Mouse (Mus musculus) lung, adult 2 months (tissue): ENCODE results near the gene Ube2n. TPM values are rescaled to one million over a fixed set of nuclear protein-coding genes. Genes with fewer than 3 reads are reported as not detected.

Experiments used
- DNase-seq: peaks from one replicate; pipeline ENCODE4 v3.0.0; 2022
- H3K4me1 ChIP-seq: fragments of 200-500 bp; 2 replicates; pipeline ENCODE4 v1.6.1; 2011; ENCODE audit warnings: low read length; ENCODE audit not compliant: control insufficient read depth, insufficient read depth
- H3K4me3 ChIP-seq: fragments of 200-500 bp; replicated peaks from 2 replicates; pipeline ENCODE3; 2011; ENCODE audit warnings: low read depth, mild to moderate bottlenecking, control low read depth, low read length; ENCODE audit errors: extremely low read depth
- CTCF ChIP-seq: fragments of 200-500 bp; IDR thresholded peaks from 2 replicates; pipeline ENCODE4 v1.5.1; 2011; ENCODE audit warnings: mild to moderate bottlenecking, low read length, control low read depth; ENCODE audit not compliant: insufficient read depth
- POLR2A ChIP-seq: fragments of 200-500 bp; IDR thresholded peaks from 2 replicates; pipeline ENCODE4 v1.6.1; 2011; ENCODE audit warnings: low read depth, mild to moderate bottlenecking, control low read depth, low read length, borderline replicate concordance; ENCODE audit errors: extremely low read depth
- WGBS: fragments of 180-500 bp; shearing (Covaris S2); methylation state at CpG from one replicate; pipeline ENCODE4 v1.1.7; 2018; 5-methylcytosine and 5-hydroxymethylcytosine counted together
- polyA plus RNA-seq: library from polyadenylated mRNA; depleted of rRNA; stranded (reverse); fragments of >200 nt; gene quantifications from 2 replicates; pipeline ENCODE4 v1.2.3, GENCODE M21; 2012

Ube2n gene
- polyA plus RNA-seq, 1 experiment = 41.1 TPM

- Histone ChIP-seq H3K4me3 (peak within 1 kb of the TSS; percentile 78), H3K4me1 (peaks cover 13% of the 10 kb centered on the region)
- TF ChIP-seq POLR2A = peak; percentile 61; the same call in 1 of the 2 replicates
- no peak for TF ChIP-seq CTCF
- WGBS = 1% methylated on average over 85 of the region's 97 CpGs
- peak; percentile 74 for DNase-seq
Observed at GRCm38 (mm10) chr10:95563851-95564845, 49.2 kb downstream of the Ube2n start, which contains the start of gene Nudt4. Gene Nudt4 (minus strand): TSS chr10:95564146.

DNA sequence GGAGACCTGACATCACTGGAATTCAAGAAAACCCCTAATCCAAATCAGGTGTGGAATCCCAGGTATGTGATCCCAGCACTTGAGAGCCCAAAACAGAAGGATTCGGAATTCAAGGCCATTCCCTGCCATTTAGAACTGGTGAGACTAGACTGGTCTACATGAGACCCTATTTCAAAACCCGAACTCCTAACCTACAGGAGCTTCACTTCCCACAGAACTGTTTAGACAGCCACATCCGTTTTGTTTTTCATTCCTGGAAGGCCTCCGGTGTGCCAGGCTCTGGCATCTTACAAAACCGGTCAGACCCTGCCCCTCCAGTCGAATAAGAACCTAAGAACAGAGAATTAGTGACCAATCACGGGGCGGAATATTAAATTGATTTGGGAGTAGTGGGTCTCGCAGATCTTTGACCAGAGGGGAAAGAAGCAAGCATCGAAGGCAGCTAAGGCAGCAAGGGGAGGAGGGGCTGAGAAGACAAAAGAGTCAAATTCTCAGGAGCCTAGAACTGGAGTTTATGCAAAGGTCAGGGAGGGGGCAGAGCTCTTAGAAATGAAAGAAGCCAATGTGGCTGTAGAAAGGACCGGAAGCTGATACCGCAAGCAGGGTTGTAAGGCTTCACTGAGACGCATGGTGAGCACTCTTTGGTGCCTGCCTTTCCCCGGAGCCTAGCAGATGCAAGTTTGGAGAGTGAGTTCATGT is 50.4 kb downstream of the Ube2n start:
- no peak for DNase-seq
- Histone ChIP-seq H3K4me1 (peaks cover 13% of the 10 kb centered on the region), H3K4me3 (no peak overlapping the region)
- no peak for TF ChIP-seq CTCF
- WGBS = 38% methylated on average over 14 of the region's 14 CpGs

DNA sequence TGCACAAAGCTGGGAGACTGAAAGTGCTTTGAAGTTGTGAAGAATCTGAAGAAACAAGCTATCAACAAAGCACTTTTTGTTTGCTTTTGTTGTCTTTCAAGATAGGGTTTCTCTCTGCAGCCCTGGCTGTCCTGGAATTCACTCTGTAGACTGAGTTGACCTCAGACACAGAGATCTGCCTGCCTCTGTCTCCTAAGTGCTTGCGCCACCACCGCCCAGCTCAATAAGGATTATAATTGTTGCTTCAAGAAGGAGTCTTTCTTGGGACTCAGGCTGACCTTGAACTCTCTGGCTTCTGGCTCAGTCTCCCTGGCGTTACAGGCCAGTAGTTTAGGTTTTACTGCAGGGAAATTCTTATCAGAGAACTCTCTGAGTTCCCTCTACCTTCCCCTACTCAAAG is 51.8 kb downstream of the Ube2n start:
- no peak for DNase-seq
- H3K4me1 ChIP-seq = peaks cover 13% of the 10 kb centered on the region
- no peak for TF ChIP-seq CTCF
- TF ChIP-seq POLR2A = no peak
- 87% methylated on average over 3 of the region's 3 CpGs for WGBS
- no peak overlapping the region for H3K4me3 ChIP-seq

DNA sequence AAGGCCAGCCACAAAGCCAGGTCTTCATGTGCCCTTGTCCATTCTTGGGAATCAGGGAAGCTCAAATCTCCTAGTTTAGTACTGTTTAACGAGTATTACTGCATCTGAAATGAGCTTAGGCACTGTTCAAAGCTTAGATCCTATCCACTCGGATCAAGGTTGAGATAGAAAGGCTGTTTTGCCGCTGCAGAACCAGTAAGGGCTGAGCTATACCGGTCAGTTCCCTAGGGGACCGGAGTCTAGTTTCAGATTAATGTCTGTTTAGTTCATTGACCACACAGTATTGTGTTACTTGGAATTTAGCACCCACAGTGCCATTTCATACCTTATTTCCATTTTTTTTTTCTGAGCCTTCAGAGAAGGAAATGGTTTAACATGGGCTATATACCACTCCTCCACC is 52.6 kb downstream of the Ube2n start:
- 86% methylated on average over 5 of the region's 5 CpGs for WGBS
- no peak for DNase-seq

DNA sequence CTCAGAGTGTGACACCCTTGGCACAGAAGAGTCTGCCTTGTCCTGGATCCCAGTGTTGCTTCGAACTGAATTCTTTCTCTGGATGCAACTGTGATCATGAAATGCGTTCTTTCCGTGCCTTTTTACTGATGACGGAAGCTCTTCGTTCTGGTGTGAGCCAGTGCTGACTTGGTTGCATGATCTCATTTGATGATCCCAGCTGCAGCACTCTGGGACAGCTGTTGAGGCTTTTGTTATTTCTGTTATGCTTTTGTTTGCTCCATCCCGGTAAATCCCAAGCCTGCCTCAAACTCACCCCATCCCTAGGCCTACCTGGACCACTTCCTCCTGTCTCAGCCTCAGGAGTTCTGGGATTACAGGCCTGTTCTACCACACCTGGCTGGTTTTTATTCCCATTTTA is 53.1 kb downstream of the Ube2n start:
- H3K4me3 ChIP-seq = no peak overlapping the region
- H3K4me1 ChIP-seq = peaks cover 9% of the 10 kb centered on the region; the same call in 1 of the 2 replicates
- WGBS = 81% methylated on average over 6 of the region's 6 CpGs
- no peak for DNase-seq
- no peak for TF ChIP-seq CTCF
- TF ChIP-seq POLR2A = no peak

More for the DNA sequence above, 52.6 kb downstream of the Ube2n start:
- no peak for TF ChIP-seq CTCF
- no peak for TF ChIP-seq POLR2A
- peaks cover 9% of the 10 kb centered on the region; the same call in 1 of the 2 replicates for H3K4me1 ChIP-seq
- H3K4me3 ChIP-seq = no peak overlapping the region

GRCm38 (mm10) chr10:95569441-95569840 is 54.5 kb downstream of the Ube2n start:
- Histone ChIP-seq H3K4me1 (peaks cover 8% of the 10 kb centered on the region; the same call in 1 of the 2 replicates), H3K4me3 (no peak overlapping the region)
- WGBS = 59% methylated on average over 2 of the region's 2 CpGs
- TF ChIP-seq CTCF (no peak), POLR2A (no peak)
- DNase-seq = no peak

- H3K4me3 ChIP-seq = no peak overlapping the region
- H3K4me1 ChIP-seq = no peaks in the 10 kb centered on the region; the same call in 1 of the 2 replicates
- 67% methylated on average over 4 of the region's 4 CpGs for WGBS
- TF ChIP-seq POLR2A (no peak), CTCF (no peak)
- DNase-seq = no peak
Observed at GRCm38 (mm10) chr10:95574994-95575393, 60.0 kb downstream of the Ube2n start.

GRCm38 (mm10) chr10:95575839-95576380 is 61.0 kb downstream of the Ube2n start:
- TF ChIP-seq POLR2A (no peak), CTCF (no peak)
- H3K4me1 ChIP-seq = no peaks in the 10 kb centered on the region; the same call in 1 of the 2 replicates
- no peak overlapping the region for H3K4me3 ChIP-seq
- WGBS = 69% methylated on average over 10 of the region's 10 CpGs
- no peak for DNase-seq

DNA sequence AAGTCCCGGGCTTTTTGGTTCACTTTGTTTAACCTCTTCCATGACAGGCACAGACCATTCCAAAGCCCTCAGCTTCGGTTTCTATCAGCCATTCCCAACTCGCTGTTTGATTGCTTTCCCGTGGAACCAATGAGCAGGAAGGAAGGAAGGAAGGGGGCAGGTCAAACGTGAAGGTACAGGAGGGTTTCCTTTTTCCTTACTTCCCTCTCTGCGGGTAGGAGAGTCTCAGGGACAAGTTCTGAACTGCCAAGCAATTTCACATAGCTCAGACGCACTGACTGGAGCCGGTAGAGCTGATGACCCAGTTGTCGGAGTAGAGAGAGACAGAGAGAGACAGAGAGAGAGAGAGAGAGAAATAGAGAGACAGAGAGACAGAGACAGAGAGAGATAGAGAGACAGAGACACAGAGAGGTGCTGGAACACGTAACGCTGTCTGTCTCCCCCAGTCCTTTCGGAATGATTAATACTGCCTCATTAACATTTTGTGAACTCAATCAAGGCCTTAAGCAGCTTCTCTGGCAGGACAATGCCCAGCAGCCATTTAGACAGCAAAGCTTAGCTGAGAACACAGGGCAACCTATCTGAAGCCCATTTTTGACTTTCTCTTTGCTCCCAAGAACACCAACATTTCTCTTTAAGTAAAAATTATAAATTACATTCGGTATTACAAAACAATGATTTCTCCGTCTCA is 62.1 kb downstream of the Ube2n start:
- peak overlapping the region; percentile 36 for H3K4me3 ChIP-seq
- 30% methylated on average over 14 of the region's 14 CpGs for WGBS
- TF ChIP-seq POLR2A (no peak; the same call in 1 of the 2 replicates), CTCF (no peak)
- peak; percentile 49 for DNase-seq
- no peaks in the 10 kb centered on the region; the same call in 1 of the 2 replicates for H3K4me1 ChIP-seq
